Mouse (Mus musculus) ES-E14 (cell line): ENCODE data around the gene Wnt9a. TPM values are rescaled to one million over a fixed set of nuclear protein-coding genes. Genes with fewer than 3 reads are reported as not detected.

Source experiments
- DNase-seq: peaks from one replicate; pipeline ENCODE4 v3.0.0-alpha.2; 2013; ENCODE audit warnings: low read depth, low spot score
- H3K27ac ChIP-seq: 2 replicates; pipeline ENCODE4 v1.5.1; 2012; ENCODE audit warnings: low read depth, mild to moderate bottlenecking, low read length, moderate library complexity, mixed read lengths; ENCODE audit not compliant: poor library complexity, insufficient read depth, severe bottlenecking
- H3K36me3 ChIP-seq: 2 replicates; pipeline ENCODE4 v1.6.1; 2012; ENCODE audit warnings: mild to moderate bottlenecking, low read length, moderate library complexity, mixed read lengths; ENCODE audit not compliant: control insufficient read depth, poor library complexity, insufficient read depth, severe bottlenecking
- H3K4me1 ChIP-seq, 2 experiments: fragments of 150-350 bp in 1 of 2; sonication (generic) in 1 of 2; 2 replicates each; pipeline ENCODE4 v1.6.1; 2012; ENCODE audit warnings: low read length in 2 of 2, mild to moderate bottlenecking in 1 of 2, mixed read lengths in 1 of 2; ENCODE audit not compliant: control insufficient read depth in 2 of 2, insufficient read depth in 2 of 2, poor library complexity in 1 of 2
- H3K4me3 ChIP-seq, 2 experiments: fragments of 150-350 bp in 1 of 2; sonication (generic) in 1 of 2; 2 replicates each; pipeline ENCODE4 v1.5.1; 2012; ENCODE audit warnings: low read length in 2 of 2, low read depth in 1 of 2, mild to moderate bottlenecking in 1 of 2, mixed read lengths in 1 of 2; ENCODE audit not compliant: insufficient read depth in 1 of 2, poor library complexity in 1 of 2, severe bottlenecking in 1 of 2
- H3K9ac ChIP-seq: 2 replicates; pipeline ENCODE4 v1.6.1; 2012; ENCODE audit warnings: low read depth, mild to moderate bottlenecking, low read length, mixed read lengths; ENCODE audit not compliant: poor library complexity, insufficient read depth, severe bottlenecking
- H3K9me3 ChIP-seq: fragments of 150-350 bp; sonication (generic); 2 replicates; pipeline ENCODE4 v1.6.1; 2012; ENCODE audit warnings: low read depth, mild to moderate bottlenecking, low read length; ENCODE audit not compliant: control insufficient read depth, insufficient read depth
- CHD2 ChIP-seq: IDR thresholded peaks from 2 replicates; pipeline ENCODE4 v1.6.1; 2014; ENCODE audit warnings: mild to moderate bottlenecking, low read depth, low read length, inconsistent platforms
- HCFC1 ChIP-seq: IDR thresholded peaks from 2 replicates; pipeline ENCODE4 v1.6.1; 2012; ENCODE audit warnings: low read length, inconsistent platforms, borderline replicate concordance; ENCODE audit not compliant: insufficient read depth
- MAFK ChIP-seq: IDR thresholded peaks from 2 replicates; pipeline ENCODE4 v1.6.1; 2014; ENCODE audit warnings: mild to moderate bottlenecking, low read depth, low read length, inconsistent platforms; ENCODE audit not compliant: insufficient read depth
- ZC3H11A ChIP-seq: IDR thresholded peaks from 2 replicates; pipeline ENCODE4 v1.6.1; 2012; ENCODE audit warnings: low read depth, mild to moderate bottlenecking, inconsistent platforms, low read length, borderline replicate concordance
- ZNF384 ChIP-seq: IDR thresholded peaks from 2 replicates; pipeline ENCODE4 v1.6.1; 2012; ENCODE audit warnings: low read depth, low read length, inconsistent platforms
- in situ Hi-C, 2 experiments: fragments of 600-800 bp; cut with MboI; formaldehyde crosslinking; loops; one replicate each; pipeline ENCODE4 v1.15.1; 2025; ENCODE audit warnings: low sequenced_read_pairs in 2 of 2, inconsistent platforms in 1 of 2; ENCODE audit not compliant: unreplicated experiment in 2 of 2
- total RNA-seq: library from RNA; depleted of rRNA; stranded (reverse); fragments of 300-350 nt; gene quantifications from 2 replicates; pipeline ENCODE4 v1.2.3, GENCODE M21; 2012

The Wnt9a gene
- total RNA-seq, 1 experiment = 5.8 TPM

- no peak overlapping the region for H3K27ac ChIP-seq
- H3K4me1 ChIP-seq = peaks cover 3% of the 10 kb centered on the region in 2 experiments; a peak in 2 of 4 replicates
- in situ Hi-C loops = no loop called here
- H3K36me3 ChIP-seq = no peaks in the 10 kb centered on the region
- no peak for DNase-seq
- H3K4me3 ChIP-seq = no peak overlapping the region
- no peak for TF ChIP-seq CHD2
- no peak for TF ChIP-seq MAFK
- no peak for TF ChIP-seq ZC3H11A
- no peaks in the 10 kb centered on the region for H3K9me3 ChIP-seq
- no peak overlapping the region for H3K9ac ChIP-seq
These were observed 48.1 kb downstream of the Wnt9a start for GRCm38 (mm10) chr11:59354793-59355192.

- peaks cover 2 to 3% of the 10 kb centered on the region in 2 experiments; a peak in 2 of 4 replicates for H3K4me1 ChIP-seq
- in situ Hi-C loops = no loop called here
- TF ChIP-seq ZNF384 (no peak), MAFK (no peak), HCFC1 (no peak), CHD2 (no peak), ZC3H11A (no peak)
- no peak overlapping the region for H3K4me3 ChIP-seq
- no peak overlapping the region for H3K9ac ChIP-seq
- no peaks in the 10 kb centered on the region for H3K9me3 ChIP-seq
- no peak overlapping the region for H3K27ac ChIP-seq
- DNase-seq = no peak
- H3K36me3 ChIP-seq = no peaks in the 10 kb centered on the region
These were observed 50.2 kb downstream of the Wnt9a start for GRCm38 (mm10) chr11:59356874-59357289.

- Histone ChIP-seq H3K4me3 (no peak overlapping the region), H3K9me3 (no peaks in the 10 kb centered on the region), H3K36me3 (no peaks in the 10 kb centered on the region), H3K27ac (no peak overlapping the region), H3K9ac (no peak overlapping the region), H3K4me1 (no peaks in the 10 kb centered on the region)
- in situ Hi-C loops = no loop called here
- no peak for TF ChIP-seq MAFK
- no peak for TF ChIP-seq HCFC1
- TF ChIP-seq ZC3H11A = no peak
- TF ChIP-seq CHD2 = no peak
- TF ChIP-seq ZNF384 = no peak
- no peak for DNase-seq
These were observed 54.6 kb downstream of the Wnt9a start for GRCm38 (mm10) chr11:59361291-59361690.

GRCm38 (mm10) chr11:59364007-59364406, 57.3 kb downstream of the Wnt9a start:
- in situ Hi-C loops = no loop called here
- H3K27ac ChIP-seq = no peak overlapping the region

GRCm38 (mm10) chr11:59364417-59364816, 57.7 kb downstream of the Wnt9a start:
- TF ChIP-seq HCFC1 (no peak), MAFK (no peak), ZNF384 (no peak), CHD2 (no peak), ZC3H11A (no peak)
- Histone ChIP-seq H3K4me1 (no peaks in the 10 kb centered on the region), H3K9me3 (no peaks in the 10 kb centered on the region), H3K36me3 (no peaks in the 10 kb centered on the region), H3K9ac (no peak overlapping the region), H3K4me3 (no peak overlapping the region), H3K27ac (no peak overlapping the region)
- DNase-seq = no peak
- in situ Hi-C loops = no loop called here

More at GRCm38 (mm10) chr11:59364007-59364406, 57.3 kb downstream of the Wnt9a start:
- TF ChIP-seq CHD2 (no peak), ZNF384 (no peak)
- Histone ChIP-seq H3K9ac (no peak overlapping the region), H3K4me3 (no peak overlapping the region), H3K9me3 (no peaks in the 10 kb centered on the region), H3K36me3 (no peaks in the 10 kb centered on the region), H3K4me1 (no peaks in the 10 kb centered on the region)
- DNase-seq = no peak
